In the genomic region with DNA sequence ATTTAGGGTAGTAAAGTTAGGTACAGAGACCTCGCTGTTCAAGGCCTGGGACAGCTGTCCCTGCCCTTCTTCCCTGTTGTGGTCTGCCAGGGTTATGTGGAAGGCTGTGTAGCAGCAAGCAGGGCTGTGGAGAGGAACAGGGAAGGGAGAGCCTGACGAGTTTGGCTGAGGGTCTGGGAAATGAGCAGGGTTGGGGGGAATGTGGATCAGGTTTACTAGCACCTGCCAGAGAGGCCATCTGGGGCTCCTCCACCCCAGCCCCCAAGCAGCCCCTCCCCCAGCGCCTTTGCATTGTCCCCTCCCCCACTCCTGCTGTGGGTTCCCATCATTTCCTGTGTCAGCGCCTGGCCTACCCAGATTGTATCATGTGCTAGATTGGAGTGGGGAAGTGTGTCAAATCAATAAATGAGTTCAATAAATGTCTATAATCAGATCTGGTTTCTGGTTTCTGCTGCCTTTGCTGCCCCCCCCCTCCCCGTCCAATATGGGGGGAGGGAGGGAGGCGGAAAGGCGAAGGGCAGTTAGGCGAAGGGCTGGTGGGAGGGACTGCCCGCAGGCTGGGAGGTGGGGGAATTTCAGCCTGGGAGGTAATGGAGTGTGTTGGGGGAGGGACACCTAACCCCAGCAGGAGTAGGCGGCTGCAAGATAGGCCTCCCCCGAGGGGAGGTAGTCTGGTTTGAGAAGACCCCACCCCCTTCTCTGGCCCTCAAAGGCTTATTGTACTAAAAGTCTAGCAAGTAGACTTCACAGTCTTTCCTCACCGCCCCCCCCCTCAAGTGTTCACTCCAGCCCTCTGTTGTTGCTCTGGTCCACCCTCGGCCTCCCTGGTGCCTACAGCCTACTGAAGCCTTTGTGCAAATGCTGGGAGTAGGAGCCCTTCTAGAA, we compare ENCODE assay signal across 8 mouse cellular contexts. TPM values are rescaled to one million over a fixed set of nuclear protein-coding genes. Genes with fewer than 3 reads are reported as not detected.
DNase-seq lines count a peak whose midpoint lies in the region; ATAC-seq and TF ChIP-seq lines count a peak whose summit lies in the region.

No protein-coding gene starts in this region.

- H3K9me3 ChIP-seq in neural tube, embryonic 15.5 days (replicated peaks): no peaks in the 10 kb centered on the region
- no peaks in the 10 kb centered on the region for H3K9me3 ChIP-seq in forebrain, embryonic 15.5 days
- H3K9me3 ChIP-seq in liver, postnatal 0 days (ENCODE audit: low read length): no peaks in the 10 kb centered on the region

- H3K4me1 ChIP-seq in neural tube, embryonic 15.5 days: peaks cover under 1% of the 10 kb centered on the region; the same call in 1 of the 2 replicates
- H3K4me1 ChIP-seq in forebrain, embryonic 15.5 days: peaks cover 10% of the 10 kb centered on the region; the same call in 1 of the 2 replicates
- peaks cover 4% of the 10 kb centered on the region; the same call in 1 of the 2 replicates for H3K4me1 ChIP-seq in liver, postnatal 0 days (ENCODE audit: insufficient read depth)

- no peak overlapping the region for H3K4me2 ChIP-seq in neural tube, embryonic 15.5 days
- H3K4me2 ChIP-seq in forebrain, embryonic 15.5 days (replicated peaks): no peak overlapping the region
- H3K4me2 ChIP-seq in liver, postnatal 0 days (ENCODE audit: low read depth, low read length): no peak overlapping the region

- H3K4me3 ChIP-seq in neural tube, embryonic 15.5 days (replicated peaks): no peak overlapping the region
- no peak overlapping the region for H3K4me3 ChIP-seq in forebrain, embryonic 15.5 days
- H3K4me3 ChIP-seq in liver, postnatal 0 days (ENCODE audit: low read depth, low read length): no peak overlapping the region

- TF ChIP-seq EP300 in liver, postnatal 0 days (IDR thresholded peaks at IDR 0.05; ENCODE audit: low read depth): no peak

- no peak overlapping the region for H3K9ac ChIP-seq in neural tube, embryonic 15.5 days (replicated peaks)
- H3K9ac ChIP-seq in forebrain, embryonic 15.5 days (replicated peaks): no peak overlapping the region
- no peak overlapping the region for H3K9ac ChIP-seq in liver, postnatal 0 days (replicated peaks)

- H3K27ac ChIP-seq in neural tube, embryonic 15.5 days (replicated peaks): no peak overlapping the region
- peak overlapping the region; percentile 17; the same call in 1 of the 2 replicates for H3K27ac ChIP-seq in forebrain, embryonic 15.5 days (replicated peaks)
- H3K27ac ChIP-seq in liver, postnatal 0 days (ENCODE audit: low read depth): no peak overlapping the region

- 30% methylated on average over 8 of the region's 13 CpGs for WGBS in neural tube, embryonic 15.5 days
- WGBS in forebrain, embryonic 15.5 days: 34% methylated on average over 12 of the region's 13 CpGs
- WGBS in liver, postnatal 0 days (ENCODE audit: insufficient replicate concordance): 43% methylated on average over 11 of the region's 13 CpGs

- no peaks in the 10 kb centered on the region for H3K36me3 ChIP-seq in neural tube, embryonic 15.5 days
- H3K36me3 ChIP-seq in forebrain, embryonic 15.5 days: no peaks in the 10 kb centered on the region
- peaks cover 5% of the 10 kb centered on the region for H3K36me3 ChIP-seq in liver, postnatal 0 days (replicated peaks; ENCODE audit: insufficient read depth, low read length)

- peak; percentile 55 for DNase-seq in neural tube, embryonic 10.5 days (ENCODE audit: extremely low spot score, low spot score)
- peak; percentile 20 for DNase-seq in liver, postnatal 0 days
- DNase-seq in thymus, postnatal 25 days: peak; percentile 57
- DNase-seq in kidney, postnatal 25 days: no peak
- no peak for DNase-seq in left cerebral cortex, adult 9 months (ENCODE audit: low spot score in 2 of 2)
- no peak for DNase-seq in urinary bladder, adult 2 months (ENCODE audit: low spot score)

- no peak for TF ChIP-seq CTCF in liver, postnatal 0 days (IDR thresholded peaks at IDR 0.05; ENCODE audit: low read depth)

- ATAC-seq in neural tube, embryonic 15.5 days (ENCODE audit: low FRiP score): no peak
- peak; percentile 46 for ATAC-seq in forebrain, embryonic 15.5 days (replicated peaks)
- no peak for ATAC-seq in liver, postnatal 0 days

- no peaks in the 10 kb centered on the region for H3K27me3 ChIP-seq in neural tube, embryonic 15.5 days (replicated peaks)
- no peaks in the 10 kb centered on the region for H3K27me3 ChIP-seq in forebrain, embryonic 15.5 days
- H3K27me3 ChIP-seq in liver, postnatal 0 days (ENCODE audit: insufficient read depth, low read length): no peaks in the 10 kb centered on the region

RNA-seq across cellular contexts. Expression of a gene that starts 3.1 kb away (rescaled TPM):
- polyA plus RNA-seq in neural tube, embryonic 15.5 days (2015; fragmentation: Nextera tagmentation; extraction: Ambion mirVana): not detected in 2 replicates
- not detected in 2 replicates for polyA plus RNA-seq in forebrain, embryonic 15.5 days (2015; fragmentation: Nextera tagmentation; extraction: Ambion mirVana)
- polyA plus RNA-seq in liver, postnatal 0 days (2015; fragmentation: Nextera tagmentation; extraction: Ambion mirVana): not detected in 2 replicates
- polyA plus RNA-seq in urinary bladder, adult 2 months (2012; rRNA removed): 0.13 and 0.47 TPM in 2 replicates

RNA-seq across cellular contexts. Expression of a gene that starts 6.4 kb away (rescaled TPM):
- 0.88 and 1.0 TPM in 2 replicates for polyA plus RNA-seq in neural tube, embryonic 15.5 days (2015; fragmentation: Nextera tagmentation; extraction: Ambion mirVana)
- 1.1 and 1.2 TPM in 2 replicates for polyA plus RNA-seq in forebrain, embryonic 15.5 days (2015; fragmentation: Nextera tagmentation; extraction: Ambion mirVana)
- polyA plus RNA-seq in liver, postnatal 0 days (2015; fragmentation: Nextera tagmentation; extraction: Ambion mirVana): 1.00 and 1.1 TPM in 2 replicates
- 16.9 and 23.3 TPM in 2 replicates for polyA plus RNA-seq in urinary bladder, adult 2 months (2012; rRNA removed)

RNA-seq across cellular contexts. Expression of a gene that starts 7.4 kb away (rescaled TPM):
- polyA plus RNA-seq in neural tube, embryonic 15.5 days (2015; fragmentation: Nextera tagmentation; extraction: Ambion mirVana): 6.1 and 27.4 TPM in 2 replicates
- 4.3 and 7.1 TPM in 2 replicates for polyA plus RNA-seq in forebrain, embryonic 15.5 days (2015; fragmentation: Nextera tagmentation; extraction: Ambion mirVana)
- polyA plus RNA-seq in liver, postnatal 0 days (2015; fragmentation: Nextera tagmentation; extraction: Ambion mirVana): 7.7 and 8.0 TPM in 2 replicates
- polyA plus RNA-seq in urinary bladder, adult 2 months (2012; rRNA removed): 13.0 and 13.3 TPM in 2 replicates

RNA-seq across cellular contexts. Expression of a gene that starts 8.1 kb away (rescaled TPM):
- polyA plus RNA-seq in neural tube, embryonic 15.5 days (2015; fragmentation: Nextera tagmentation; extraction: Ambion mirVana): not detected in 2 replicates
- polyA plus RNA-seq in forebrain, embryonic 15.5 days (2015; fragmentation: Nextera tagmentation; extraction: Ambion mirVana): not detected in 2 replicates
- not detected in 2 replicates for polyA plus RNA-seq in liver, postnatal 0 days (2015; fragmentation: Nextera tagmentation; extraction: Ambion mirVana)
- polyA plus RNA-seq in urinary bladder, adult 2 months (2012; rRNA removed): not detected in 2 replicates

RNA-seq across cellular contexts. Expression of a gene that starts 13.1 kb away (rescaled TPM):
- polyA plus RNA-seq in neural tube, embryonic 15.5 days (2015; fragmentation: Nextera tagmentation; extraction: Ambion mirVana): 21.9 and 23.7 TPM in 2 replicates
- polyA plus RNA-seq in forebrain, embryonic 15.5 days (2015; fragmentation: Nextera tagmentation; extraction: Ambion mirVana): 21.6 and 28.6 TPM in 2 replicates
- 10.2 and 14.3 TPM in 2 replicates for polyA plus RNA-seq in liver, postnatal 0 days (2015; fragmentation: Nextera tagmentation; extraction: Ambion mirVana)
- 39.9 and 53.7 TPM in 2 replicates for polyA plus RNA-seq in urinary bladder, adult 2 months (2012; rRNA removed)

Comparison
In these comparisons a context has a peak if more than half of its experiments do, and no peak if none do; other contexts are left out.
1. DNase-seq: peak in neural tube, embryonic 10.5 days (single experiment), liver, postnatal 0 days (single experiment) and thymus, postnatal 25 days (single experiment); none in kidney, postnatal 25 days (0 of 2), left cerebral cortex, adult 9 months (0 of 2) and urinary bladder, adult 2 months (single experiment).